Mouse (Mus musculus): Measurements from ENCODE around the gene Gm33815. TPM values are rescaled to one million over a fixed set of nuclear protein-coding genes. Genes with fewer than 3 reads are reported as not detected.
"Not testable (repeated sequence)": the region's sequence is repeated elsewhere in the genome, so short reads cannot be mapped to it uniquely, and the experiment has no call there.

Gm33815 gene
- not detected for polyA plus RNA-seq (2017; shearing (Covaris generic))

DNA sequence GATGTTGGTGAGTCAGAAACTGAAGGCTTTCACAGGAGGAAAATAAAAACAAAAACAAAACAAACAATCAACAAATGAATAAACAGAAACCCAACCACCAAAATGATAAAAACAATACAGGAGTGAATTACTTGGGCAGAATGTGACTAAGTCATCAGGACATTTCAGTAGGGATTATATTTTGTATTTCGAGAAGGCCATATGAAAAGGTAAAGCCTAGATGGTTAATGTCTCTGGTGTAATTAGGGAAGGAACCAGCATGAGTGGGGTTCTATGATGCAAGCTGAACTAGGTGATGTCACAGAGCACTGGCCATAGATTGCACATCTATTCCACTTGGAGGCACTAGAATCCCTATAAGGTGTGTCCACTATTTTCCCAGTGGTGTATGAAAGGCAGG is at the start of gene Gm33815:
Gene Gm33815 (plus strand): TSS at position 301 of the 400 bp plus-strand sequence.
- not testable (repeated sequence) for ATAC-seq
